Mouse (Mus musculus) liver, embryonic 16.5 days (tissue): Measurements from ENCODE around the gene Stoml2. TPM values are rescaled to one million over a fixed set of nuclear protein-coding genes. Genes with fewer than 3 reads are reported as not detected.

Source experiments
- ATAC-seq: fragments of 200-750 bp; cut with Nextera tagmentation; 2 replicates; pipeline ENCODE4 v1.8.0; 2017; ENCODE audit warnings: low read depth, mild to moderate bottlenecking, moderate number of reproducible peaks, moderate library complexity
- H3K27ac ChIP-seq: fragments of 300-500 bp; sonication (generic); 2 replicates; pipeline ENCODE4 v1.5.1; 2014; ENCODE audit warnings: mild to moderate bottlenecking, low read length
- H3K27me3 ChIP-seq: fragments of 300-500 bp; sonication (generic); 2 replicates; pipeline ENCODE4 v1.6.1; 2014; ENCODE audit warnings: low read depth, low read length, mixed read lengths; ENCODE audit not compliant: control insufficient read depth, insufficient read depth
- H3K36me3 ChIP-seq: fragments of 300-500 bp; sonication (generic); 2 replicates; pipeline ENCODE4 v1.6.1; 2014; ENCODE audit warnings: mild to moderate bottlenecking; ENCODE audit not compliant: control insufficient read depth, insufficient read depth
- H3K4me1 ChIP-seq: fragments of 300-500 bp; sonication (generic); 2 replicates; pipeline ENCODE4 v1.6.1; 2014; ENCODE audit warnings: low read depth, low read length, mixed read lengths; ENCODE audit not compliant: control insufficient read depth
- H3K4me2 ChIP-seq: fragments of 300-500 bp; sonication (generic); 2 replicates; pipeline ENCODE4 v1.6.1; 2014; ENCODE audit warnings: low read depth, low read length, mixed read lengths
- H3K4me3 ChIP-seq: fragments of 300-500 bp; sonication (generic); 2 replicates; pipeline ENCODE4 v1.5.1; 2014; ENCODE audit warnings: low read depth, mild to moderate bottlenecking, low read length
- H3K9ac ChIP-seq: fragments of 300-500 bp; sonication (generic); 2 replicates; pipeline ENCODE4 v1.6.1; 2014; ENCODE audit warnings: low read depth, low read length
- H3K9me3 ChIP-seq: fragments of 300-500 bp; sonication (generic); replicated peaks from 2 replicates; pipeline ENCODE4 v1.6.1; 2016; ENCODE audit warnings: low read length; ENCODE audit not compliant: control insufficient read depth
- WGBS: fragments of 180-500 bp; shearing (Covaris S2); extraction: QIAGEN DNeasy Blood & Tissue Kit; methylation state at CpG from one replicate; pipeline ENCODE4 v1.1.7; 2014; ENCODE audit not compliant: insufficient replicate concordance; 5-methylcytosine and 5-hydroxymethylcytosine counted together
- polyA plus RNA-seq: library from polyadenylated mRNA; unstranded; fragments of >200 nt; fragmentation: Nextera tagmentation; extraction: Ambion mirVana; gene quantifications from 2 replicates; pipeline ENCODE4 v1.2.1, GENCODE M21; 2015

Gene Stoml2
- polyA plus RNA-seq, 1 experiment from 2014 or later: 176 TPM

- WGBS: 52% methylated on average over 23 of the region's 23 CpGs
- Histone ChIP-seq H3K4me3 (no peak overlapping the region), H3K27ac (no peak overlapping the region), H3K4me2 (no peak overlapping the region), H3K9me3 (no peaks in the 10 kb centered on the region), H3K9ac (no peak overlapping the region), H3K4me1 (peaks cover 13% of the 10 kb centered on the region), H3K36me3 (peaks cover 34% of the 10 kb centered on the region), H3K27me3 (no peaks in the 10 kb centered on the region)
- peak; percentile 54; the same call in 1 of the 2 replicates for ATAC-seq
Measured at GRCm38 (mm10) chr4:43019641-43020465, 11.7 kb downstream of the Stoml2 start.

- H3K36me3 ChIP-seq: peaks cover 34% of the 10 kb centered on the region
- H3K4me1 ChIP-seq: peaks cover 6% of the 10 kb centered on the region
- ATAC-seq: no peak
- H3K9ac ChIP-seq: no peak overlapping the region
- H3K27me3 ChIP-seq: no peaks in the 10 kb centered on the region
- H3K9me3 ChIP-seq: no peaks in the 10 kb centered on the region
- WGBS: 85% methylated on average over 10 of the region's 10 CpGs
- H3K4me2 ChIP-seq: no peak overlapping the region
- H3K4me3 ChIP-seq: no peak overlapping the region
- no peak overlapping the region for H3K27ac ChIP-seq
Measured at GRCm38 (mm10) chr4:43019176-43019575, 12.3 kb downstream of the Stoml2 start.

DNA sequence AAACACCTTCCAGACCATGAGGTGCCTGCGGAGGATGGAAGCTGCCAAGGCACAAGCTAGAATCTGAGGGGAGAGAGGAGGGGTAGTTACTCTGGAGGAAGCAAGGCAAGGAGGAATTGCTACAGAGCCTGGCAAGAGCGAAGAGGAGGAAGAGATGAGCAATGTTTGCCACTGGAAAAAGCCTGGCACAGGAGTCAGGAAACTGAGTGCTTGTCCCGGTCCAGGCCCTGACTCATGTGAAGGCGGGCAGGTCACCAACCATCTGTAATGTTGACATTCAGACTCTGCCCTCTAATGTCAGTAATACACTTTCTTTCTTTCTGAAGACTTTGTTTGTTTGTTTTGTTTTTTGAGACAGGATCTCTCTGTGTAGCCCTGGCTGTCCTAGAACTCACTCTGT, 13.4 kb downstream of the Stoml2 start:
- Histone ChIP-seq H3K4me1 (peaks cover 6% of the 10 kb centered on the region), H3K9ac (no peak overlapping the region), H3K27me3 (no peaks in the 10 kb centered on the region), H3K36me3 (peaks cover 29% of the 10 kb centered on the region), H3K27ac (no peak overlapping the region), H3K4me3 (no peak overlapping the region), H3K9me3 (no peaks in the 10 kb centered on the region), H3K4me2 (no peak overlapping the region)
- ATAC-seq: no peak
- 84% methylated on average over 4 of the region's 4 CpGs for WGBS

DNA sequence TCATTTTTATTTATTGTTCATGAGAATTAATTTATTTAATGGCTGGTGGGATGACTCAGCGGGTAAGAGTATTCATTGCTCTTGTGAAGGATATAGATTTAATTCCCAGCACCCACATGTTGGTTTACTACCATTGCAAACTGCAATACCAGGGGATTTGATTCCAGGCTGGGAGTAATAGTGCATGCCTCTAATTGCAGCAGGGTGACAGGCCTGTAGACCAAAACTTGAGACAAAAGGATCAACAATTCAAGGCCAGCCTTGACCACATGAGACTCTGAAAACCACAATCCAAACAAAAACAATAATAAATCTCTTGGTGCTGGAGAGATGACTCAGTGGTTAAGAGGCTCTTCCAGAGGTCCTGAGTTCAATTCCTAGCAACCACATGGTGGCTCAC, 19.4 kb downstream of the Stoml2 start:
- Histone ChIP-seq H3K9me3 (no peaks in the 10 kb centered on the region), H3K36me3 (no peaks in the 10 kb centered on the region; the same call in 1 of the 2 replicates), H3K27ac (no peak overlapping the region), H3K9ac (no peak overlapping the region), H3K27me3 (no peaks in the 10 kb centered on the region), H3K4me2 (no peak overlapping the region), H3K4me1 (peaks cover 10% of the 10 kb centered on the region), H3K4me3 (no peak overlapping the region)
- WGBS: 67% methylated on average over 1 of the region's 1 CpGs
- no peak for ATAC-seq

DNA sequence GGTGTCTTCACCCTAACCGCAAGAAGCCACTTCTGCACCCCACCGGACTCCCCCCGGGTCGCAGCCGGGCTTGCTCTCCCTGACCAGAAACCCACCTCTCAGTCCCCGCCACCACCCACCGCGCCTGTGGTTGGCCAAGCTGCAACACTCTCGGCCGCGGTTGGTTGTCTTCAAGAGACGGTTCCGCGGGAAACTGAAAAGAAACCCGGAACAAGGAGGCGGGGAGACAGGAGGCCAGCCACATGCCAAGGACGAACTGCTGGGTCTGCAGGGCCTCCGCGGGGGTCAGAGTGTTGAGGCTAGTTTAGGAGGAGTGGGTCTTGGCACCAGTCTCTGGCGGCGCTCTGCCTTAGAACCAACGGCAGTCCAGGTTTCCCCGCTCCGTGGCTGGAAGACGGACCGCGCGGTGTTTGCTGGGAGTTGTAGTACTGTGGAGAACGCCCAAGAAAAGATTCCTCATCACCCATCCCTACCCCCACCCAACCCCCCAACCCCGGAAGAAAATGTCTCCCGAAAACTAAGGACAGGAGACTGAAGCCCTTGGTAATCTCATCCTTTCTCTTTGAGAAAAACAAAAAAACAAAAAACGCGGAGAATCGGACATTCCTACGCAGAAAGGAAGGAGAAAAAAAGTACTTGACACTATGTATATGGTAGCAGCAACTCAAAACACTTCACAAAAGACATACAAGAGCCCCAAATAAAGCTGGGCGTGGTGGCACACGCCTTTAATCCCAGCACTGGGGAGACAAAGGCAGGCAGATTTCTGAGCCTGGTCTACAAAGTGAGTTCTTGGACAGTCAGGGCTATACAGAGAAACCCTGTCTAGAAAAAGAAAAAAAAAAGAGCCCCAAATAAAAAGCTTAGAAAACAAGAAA, 21.1 kb downstream of the Stoml2 start, which contains the start of gene Fancg:
TSS of gene Fancg (minus strand) at position 346 of the 878 bp plus-strand sequence.
- peak; percentile 80 for ATAC-seq

GRCm38 (mm10) chr4:43005765-43006164, 25.7 kb downstream of the Stoml2 start:
- Histone ChIP-seq H3K9ac (no peak overlapping the region), H3K4me3 (no peak overlapping the region), H3K27me3 (no peaks in the 10 kb centered on the region), H3K9me3 (no peaks in the 10 kb centered on the region), H3K4me2 (no peak overlapping the region), H3K36me3 (no peaks in the 10 kb centered on the region), H3K4me1 (peaks cover 13% of the 10 kb centered on the region), H3K27ac (no peak overlapping the region)
- 50% methylated on average over 2 of the region's 2 CpGs for WGBS
- ATAC-seq: peak; percentile 44

More for the DNA sequence above, 21.1 kb downstream of the Stoml2 start, which contains the start of gene Fancg:
- Histone ChIP-seq H3K9me3 (no peaks in the 10 kb centered on the region), H3K4me1 (peaks cover 10% of the 10 kb centered on the region), H3K4me2 (peak within 1 kb of the TSS; percentile 77), H3K27me3 (no peaks in the 10 kb centered on the region), H3K4me3 (peak within 1 kb of the TSS; percentile 72), H3K36me3 (no peaks in the 10 kb centered on the region), H3K27ac (peak within 1 kb of the TSS; percentile 52), H3K9ac (peak within 1 kb of the TSS; percentile 74)
- 2% methylated on average over 37 of the region's 37 CpGs for WGBS

- ATAC-seq: no peak
- Histone ChIP-seq H3K27ac (no peak overlapping the region), H3K9ac (no peak overlapping the region), H3K9me3 (no peaks in the 10 kb centered on the region), H3K4me2 (no peak overlapping the region), H3K27me3 (no peaks in the 10 kb centered on the region), H3K4me3 (no peak overlapping the region), H3K36me3 (no peaks in the 10 kb centered on the region), H3K4me1 (peaks cover 14% of the 10 kb centered on the region)
- WGBS: 75% methylated on average over 3 of the region's 3 CpGs
Measured at GRCm38 (mm10) chr4:43004951-43005350, 26.6 kb downstream of the Stoml2 start.

GRCm38 (mm10) chr4:43002756-43003439, 28.6 kb downstream of the Stoml2 start:
- H3K9ac ChIP-seq: no peak overlapping the region
- H3K27me3 ChIP-seq: no peaks in the 10 kb centered on the region
- no peaks in the 10 kb centered on the region for H3K36me3 ChIP-seq
- no peak overlapping the region for H3K4me2 ChIP-seq
- WGBS: 75% methylated on average over 12 of the region's 12 CpGs
- H3K9me3 ChIP-seq: no peaks in the 10 kb centered on the region
- ATAC-seq: no peak
- peaks cover 13% of the 10 kb centered on the region for H3K4me1 ChIP-seq
- H3K27ac ChIP-seq: no peak overlapping the region
- no peak overlapping the region for H3K4me3 ChIP-seq
